Mouse (Mus musculus) hindbrain, postnatal 0 days (tissue): ENCODE measurements around the gene Tmc4. TPM values are rescaled to one million over a fixed set of nuclear protein-coding genes. Genes with fewer than 3 reads are reported as not detected.
"Not testable (repeated sequence)": the region's sequence is repeated elsewhere in the genome, so short reads cannot be mapped to it uniquely, and the experiment has no call there.

Source experiments
- ATAC-seq: fragments of 200-750 bp; cut with Nextera tagmentation; 2 replicates; pipeline ENCODE4 v1.8.0; 2017; ENCODE audit warnings: mild to moderate bottlenecking, moderate TSS enrichment, moderate library complexity
- DNase-seq: peaks from one replicate; pipeline ENCODE4 v3.0.0-alpha.2; 2015; ENCODE audit warnings: low spot score
- H3K27ac ChIP-seq: fragments of 300-500 bp; sonication (generic); 2 replicates; pipeline ENCODE4 v1.5.1; 2014; ENCODE audit warnings: mild to moderate bottlenecking
- H3K27me3 ChIP-seq: fragments of 300-500 bp; sonication (generic); 2 replicates; pipeline ENCODE4 v1.6.1; 2014; ENCODE audit warnings: low read length, mixed read lengths; ENCODE audit not compliant: insufficient read depth
- H3K36me3 ChIP-seq: fragments of 300-500 bp; sonication (generic); 2 replicates; pipeline ENCODE4 v1.6.1; 2014; ENCODE audit warnings: low read length, mixed read lengths; ENCODE audit not compliant: insufficient read depth
- H3K4me1 ChIP-seq: fragments of 300-500 bp; sonication (generic); 2 replicates; pipeline ENCODE4 v1.6.1; 2014; ENCODE audit warnings: antibody characterized with exemption, low read length, mixed read lengths; ENCODE audit not compliant: insufficient read depth
- H3K4me2 ChIP-seq: fragments of 300-500 bp; sonication (generic); 2 replicates; pipeline ENCODE4 v1.6.1; 2014; ENCODE audit warnings: low read depth, mild to moderate bottlenecking, low read length, moderate library complexity, mixed read lengths
- H3K4me3 ChIP-seq: fragments of 300-500 bp; sonication (generic); 2 replicates; pipeline ENCODE4 v1.5.1; 2014; ENCODE audit warnings: low read length
- H3K9ac ChIP-seq: fragments of 300-500 bp; sonication (generic); replicated peaks from 2 replicates; pipeline ENCODE4 v1.6.1; 2014; ENCODE audit warnings: mild to moderate bottlenecking, low read length, moderate library complexity, mixed read lengths
- H3K9me3 ChIP-seq: fragments of 300-500 bp; sonication (generic); 2 replicates; pipeline ENCODE4 v1.6.1; 2016; ENCODE audit warnings: low read length, mixed read lengths
- CTCF ChIP-seq: IDR thresholded peaks from 2 replicates; pipeline ENCODE4 v1.5.1; 2016; ENCODE audit warnings: antibody characterized with exemption, control low read depth, low read depth
- WGBS: fragments of 180-500 bp; shearing (Covaris S2); extraction: QIAGEN DNeasy Blood & Tissue Kit; methylation state at CpG from one replicate; pipeline ENCODE4 v1.1.7; 2014; 5-methylcytosine and 5-hydroxymethylcytosine counted together
- polyA plus RNA-seq: library from polyadenylated mRNA; unstranded; fragments of >200 nt; fragmentation: Nextera tagmentation; extraction: Ambion mirVana; gene quantifications from 2 replicates; pipeline ENCODE4 v1.2.1, GENCODE M21; 2015
- total RNA-seq: library from RNA; depleted of rRNA; stranded (reverse); fragments of >200 nt; gene quantifications from 2 replicates; pipeline ENCODE4 v1.2.3, GENCODE M21; 2014

Tmc4 gene
- total and polyA plus RNA-seq, 2 experiments from 2014 or later, result 3.5 to 4.2 TPM

GRCm38 (mm10) chr7:3703879-3704441 lies 26.6 kb upstream of the Tmc4 start, which contains the start of gene Rps9:
Gene Rps9 (plus strand): TSS chr7:3703993.
- no peaks in the 10 kb centered on the region for H3K9me3 ChIP-seq
- peaks cover 10% of the 10 kb centered on the region for H3K4me1 ChIP-seq
- H3K4me3 ChIP-seq, result peak within 1 kb of the TSS; percentile 71
- H3K27ac ChIP-seq, result peak within 1 kb of the TSS; percentile 92
- H3K9ac ChIP-seq, result peak within 1 kb of the TSS; percentile 65
- peak; percentile 51 for TF ChIP-seq CTCF
- peak within 1 kb of the TSS; percentile 87 for H3K4me2 ChIP-seq
- WGBS, result 3% methylated on average over 42 of the region's 42 CpGs
- DNase-seq (peak; percentile 99), ATAC-seq (peak; percentile 96)
- H3K36me3 ChIP-seq, result peaks cover 26% of the 10 kb centered on the region
- H3K27me3 ChIP-seq, result no peaks in the 10 kb centered on the region

DNA sequence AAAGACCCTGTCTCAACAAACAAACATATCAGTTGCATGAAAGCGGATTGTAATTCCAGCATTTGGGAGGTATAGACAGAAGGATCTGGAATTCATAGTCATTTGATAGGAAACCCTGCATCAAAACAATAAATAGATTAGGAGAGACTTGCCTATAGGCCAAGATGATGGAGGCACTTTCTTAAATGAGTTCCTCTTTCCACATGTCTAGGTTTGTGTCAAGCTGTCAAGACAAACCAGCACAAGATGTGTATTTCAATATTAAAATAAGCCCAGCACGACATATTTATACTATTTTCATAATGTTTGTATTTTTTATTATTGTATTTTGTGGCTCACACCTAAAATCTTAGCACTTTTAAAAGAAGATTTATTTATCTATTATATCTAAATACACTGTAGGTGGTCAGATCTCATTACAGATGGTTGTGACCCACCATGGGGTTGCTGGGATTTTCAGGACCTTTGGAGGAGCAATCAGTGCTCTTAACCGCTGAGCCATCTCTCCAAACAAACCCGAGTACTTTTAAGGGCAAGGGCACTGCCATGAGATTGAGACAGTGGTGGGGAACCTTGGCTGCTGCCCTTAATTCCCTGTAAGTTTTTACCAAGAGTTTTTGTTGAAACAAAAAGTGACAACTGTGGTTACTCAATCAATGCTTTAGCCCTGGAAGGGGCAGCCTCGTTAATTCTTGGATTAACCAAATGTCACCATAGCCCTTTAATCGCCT lies 26.0 kb upstream of the Tmc4 start:
- Histone ChIP-seq H3K36me3 (peaks cover 32% of the 10 kb centered on the region), H3K27ac (peak overlapping the region; percentile 92), H3K27me3 (no peaks in the 10 kb centered on the region), H3K9ac (peak overlapping the region; percentile 65), H3K9me3 (no peaks in the 10 kb centered on the region), H3K4me1 (peaks cover 10% of the 10 kb centered on the region), H3K4me3 (peak overlapping the region; percentile 71), H3K4me2 (peak overlapping the region; percentile 87)
- DNase-seq (no peak), ATAC-seq (peak; percentile 60)
- TF ChIP-seq CTCF, result no peak
- 21% methylated on average over 6 of the region's 6 CpGs for WGBS

DNA sequence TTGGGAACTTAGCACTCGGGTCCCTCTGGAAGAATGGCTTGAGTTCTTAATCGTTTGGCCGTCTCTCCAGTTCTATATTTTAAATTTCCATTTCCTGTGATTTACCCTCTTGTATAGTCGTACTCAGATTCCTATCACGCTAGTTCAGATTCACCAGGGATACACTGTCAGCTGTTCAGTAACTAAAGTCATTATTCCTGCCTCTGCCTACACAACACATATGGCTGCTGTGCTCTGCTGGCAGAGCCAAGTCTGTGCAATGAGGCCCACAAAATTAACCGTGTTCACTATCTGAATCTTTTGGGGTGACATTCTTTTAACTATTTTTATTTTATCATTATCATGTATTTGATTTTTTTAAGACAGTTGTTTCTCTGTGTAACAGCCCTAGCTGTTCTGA lies 21.1 kb upstream of the Tmc4 start:
- no peak for DNase-seq
- WGBS, result 91% methylated on average over 6 of the region's 6 CpGs
- H3K9me3 ChIP-seq, result no peaks in the 10 kb centered on the region

DNA sequence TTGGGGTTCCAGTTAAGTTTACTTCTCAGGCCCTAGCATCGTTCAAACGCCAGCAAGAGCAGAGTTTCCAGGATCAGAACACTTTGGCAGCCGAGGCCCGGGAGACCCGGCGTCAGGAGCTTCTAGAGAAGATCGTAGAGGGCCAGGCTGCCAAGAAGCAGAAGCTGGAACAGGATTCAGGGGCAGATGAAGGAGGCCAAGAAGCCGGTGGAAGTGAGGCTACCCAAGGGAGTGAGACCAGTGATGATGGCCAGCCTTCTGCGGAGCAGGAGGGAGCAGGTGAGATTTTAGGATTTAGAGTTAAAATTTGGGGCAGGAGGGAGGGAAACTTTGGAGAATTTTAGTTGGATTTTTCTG lies 17.6 kb upstream of the Tmc4 start:
- not testable (repeated sequence) for H3K4me1 ChIP-seq, H3K9me3 ChIP-seq, ATAC-seq, DNase-seq, H3K27me3 ChIP-seq
- H3K4me2 ChIP-seq, result peak overlapping the region; percentile 73
- peaks cover 29% of the 10 kb centered on the region for H3K36me3 ChIP-seq
- WGBS, result 3% methylated on average over 9 of the region's 9 CpGs
- peak overlapping the region; percentile 71 for H3K9ac ChIP-seq
- H3K4me3 ChIP-seq, result peak overlapping the region; percentile 89
- peak overlapping the region; percentile 94 for H3K27ac ChIP-seq

More for the DNA sequence above, 21.1 kb upstream of the Tmc4 start:
- no peak for ATAC-seq
- H3K4me3 ChIP-seq, result no peak overlapping the region
- H3K27me3 ChIP-seq, result no peaks in the 10 kb centered on the region
- peaks cover 37% of the 10 kb centered on the region for H3K36me3 ChIP-seq
- H3K4me2 ChIP-seq, result no peak overlapping the region
- no peak for TF ChIP-seq CTCF
- H3K4me1 ChIP-seq, result no peaks in the 10 kb centered on the region
- no peak overlapping the region for H3K9ac ChIP-seq
- H3K27ac ChIP-seq, result no peak overlapping the region

- TF ChIP-seq CTCF, result no peak
Observed at GRCm38 (mm10) chr7:3694076-3694948, 17.0 kb upstream of the Tmc4 start.

DNA sequence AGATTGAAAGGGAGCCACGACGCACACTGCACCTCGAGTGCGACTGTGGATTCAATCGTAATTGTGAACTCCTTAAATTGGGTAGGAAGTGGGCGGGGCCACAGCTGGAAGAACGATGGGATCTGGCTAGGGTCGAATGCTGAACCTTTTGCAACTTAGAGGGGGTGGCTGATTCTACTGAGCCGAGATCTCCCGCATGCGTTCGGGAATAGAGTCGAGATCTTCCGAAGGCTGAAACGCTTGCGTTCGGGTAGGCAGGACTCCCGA lies 16.4 kb upstream of the Tmc4 start:
- ATAC-seq, result peak; percentile 33; the same call in 1 of the 2 replicates
- DNase-seq, result no peak
- Histone ChIP-seq H3K9me3 (no peaks in the 10 kb centered on the region), H3K9ac (peak overlapping the region; percentile 71), H3K36me3 (peaks cover 18% of the 10 kb centered on the region), H3K27ac (peak overlapping the region; percentile 94), H3K27me3 (no peaks in the 10 kb centered on the region), H3K4me2 (peak overlapping the region; percentile 73), H3K4me1 (peaks cover 8% of the 10 kb centered on the region; the same call in 1 of the 2 replicates), H3K4me3 (peak overlapping the region; percentile 89)
- no peak for TF ChIP-seq CTCF
- WGBS, result 0% methylated on average over 18 of the region's 18 CpGs

More at GRCm38 (mm10) chr7:3694076-3694948, 17.0 kb upstream of the Tmc4 start:
- Histone ChIP-seq H3K4me3 (peak overlapping the region; percentile 89), H3K4me1 (peaks cover 8% of the 10 kb centered on the region; the same call in 1 of the 2 replicates), H3K27ac (peak overlapping the region; percentile 94), H3K27me3 (no peaks in the 10 kb centered on the region), H3K9me3 (no peaks in the 10 kb centered on the region), H3K4me2 (peak overlapping the region; percentile 73), H3K9ac (peak overlapping the region; percentile 71), H3K36me3 (peaks cover 23% of the 10 kb centered on the region)
- ATAC-seq, result peak; percentile 45
- WGBS, result under 1% methylated on average over 49 of the region's 55 CpGs
- DNase-seq, result peak; percentile 85
